Mouse (Mus musculus) heart, adult 2 months (tissue): ENCODE data around the gene Fhod1.

ENCODE experiments used
- CTCF ChIP-seq: fragments of 200-600 bp; IDR thresholded peaks from 2 replicates; pipeline ENCODE4 v1.8.1; 2022; ENCODE audit warnings: antibody characterized with exemption, mild to moderate bottlenecking, moderate library complexity
- EP300 ChIP-seq: fragments of 200-500 bp; IDR thresholded peaks from 2 replicates; pipeline ENCODE4 v1.6.1; 2011; ENCODE audit warnings: low read depth, low read length, control low read depth; ENCODE audit not compliant: insufficient read depth
- POLR2A ChIP-seq: fragments of 200-500 bp; IDR thresholded peaks from 2 replicates; pipeline ENCODE4 v1.6.1; 2011; ENCODE audit warnings: mild to moderate bottlenecking, low read depth, low read length, control low read depth; ENCODE audit not compliant: insufficient read depth

DNA sequence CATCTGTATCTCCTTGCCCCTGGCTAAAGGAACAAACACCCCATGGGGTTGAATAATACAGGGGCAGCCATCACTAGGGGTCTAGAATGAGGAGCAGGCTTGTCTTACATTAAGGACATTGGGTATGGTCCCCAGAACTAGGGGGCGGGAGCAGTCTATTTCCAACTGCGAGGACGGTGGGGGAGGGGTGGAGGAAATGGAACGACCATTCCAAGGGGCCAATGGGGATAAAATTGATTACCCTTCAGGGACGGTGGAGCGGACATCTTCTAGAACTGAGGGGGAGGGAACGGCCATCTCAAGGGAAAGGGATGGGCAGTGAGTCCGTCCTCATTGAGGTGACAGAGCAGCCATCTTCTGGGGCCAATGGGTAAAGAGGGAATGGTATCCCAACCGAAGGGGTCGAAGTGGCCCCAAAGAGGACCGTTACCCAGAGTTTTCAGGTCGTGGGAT, 22.1 kb downstream of the Fhod1 start:
- no peak for TF ChIP-seq CTCF
- TF ChIP-seq POLR2A, result no peak
- no peak for TF ChIP-seq EP300
